Mouse (Mus musculus) small intestine, adult 2 months (tissue): ENCODE measurements around the gene Gm20708. TPM values are rescaled to one million over a fixed set of nuclear protein-coding genes. Genes with fewer than 3 reads are reported as not detected.

Source experiments
- H3K27ac ChIP-seq: fragments of 200-500 bp; 2 replicates; pipeline ENCODE4 v1.5.1; 2012; ENCODE audit warnings: low read depth, low read length, control low read depth, inconsistent platforms; ENCODE audit not compliant: insufficient read depth
- H3K27me3 ChIP-seq: fragments of 200-500 bp; 2 replicates; pipeline ENCODE4 v1.6.1; 2012; ENCODE audit warnings: mild to moderate bottlenecking, moderate library complexity, low read length, inconsistent platforms; ENCODE audit not compliant: control insufficient read depth, insufficient read depth
- H3K36me3 ChIP-seq: fragments of 200-500 bp; 2 replicates; pipeline ENCODE4 v1.6.1; 2012; ENCODE audit warnings: mild to moderate bottlenecking, low read length, control low read depth, inconsistent platforms; ENCODE audit not compliant: control insufficient read depth, insufficient read depth
- H3K4me1 ChIP-seq: fragments of 200-500 bp; 2 replicates; pipeline ENCODE4 v1.6.1; 2012; ENCODE audit warnings: low read length, inconsistent platforms, mixed read lengths; ENCODE audit not compliant: control insufficient read depth, insufficient read depth, insufficient read length
- H3K4me3 ChIP-seq: fragments of 200-500 bp; 2 replicates; pipeline ENCODE4 v1.5.1; 2012; ENCODE audit warnings: low read depth, mild to moderate bottlenecking, control low read depth, inconsistent platforms, low read length, moderate library complexity
- CTCF ChIP-seq: fragments of 200-500 bp; IDR thresholded peaks from 2 replicates; pipeline ENCODE4 v1.5.1; 2012; ENCODE audit warnings: low read depth, mild to moderate bottlenecking, control low read depth, inconsistent platforms, low read length, moderate library complexity, mixed read lengths; ENCODE audit not compliant: insufficient replicate concordance, insufficient read length; ENCODE audit errors: extremely low read depth
- POLR2A ChIP-seq: fragments of 200-500 bp; IDR thresholded peaks from 2 replicates; pipeline ENCODE4 v1.6.1; 2012; ENCODE audit warnings: low read depth, mild to moderate bottlenecking, control low read depth, inconsistent platforms, low read length, moderate library complexity
- WGBS: fragments of 180-500 bp; shearing (Covaris S2); methylation state at CpG from one replicate; pipeline ENCODE4 v1.1.7; 2018; 5-methylcytosine and 5-hydroxymethylcytosine counted together
- polyA plus RNA-seq: library from polyadenylated mRNA; depleted of rRNA; stranded (reverse); fragments of >200 nt; gene quantifications from 2 replicates; pipeline ENCODE4 v1.2.3, GENCODE M21; 2012

Gm20708 gene
- polyA plus RNA-seq, 1 experiment: 0.06 TPM

DNA sequence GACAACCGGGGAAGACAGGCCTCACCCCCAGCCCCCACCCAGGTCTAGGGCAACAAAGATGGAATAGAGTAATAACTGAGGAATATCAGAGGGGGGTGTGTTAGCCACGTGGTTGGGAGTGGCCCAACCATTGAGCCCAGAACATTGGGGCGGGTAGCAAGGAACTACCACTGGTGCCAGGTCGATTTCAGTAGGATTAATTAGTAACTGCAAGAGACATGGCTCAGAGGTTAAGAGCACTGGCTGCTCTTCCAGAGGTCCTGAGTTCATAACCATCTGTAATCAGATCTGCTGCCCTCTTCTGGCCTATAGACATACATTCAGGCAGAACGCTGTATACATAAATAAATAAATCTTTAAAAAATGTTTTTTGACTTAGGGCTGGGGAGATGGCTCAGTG lies 37.2 kb downstream of the Gm20708 start:
- Histone ChIP-seq H3K36me3 (no peaks in the 10 kb centered on the region), H3K27me3 (no peaks in the 10 kb centered on the region), H3K4me1 (peaks cover 13% of the 10 kb centered on the region), H3K27ac (peak overlapping the region; percentile 60), H3K4me3 (no peak overlapping the region)
- no peak for TF ChIP-seq CTCF
- TF ChIP-seq POLR2A: no peak
- WGBS: 16% methylated on average over 5 of the region's 5 CpGs

DNA sequence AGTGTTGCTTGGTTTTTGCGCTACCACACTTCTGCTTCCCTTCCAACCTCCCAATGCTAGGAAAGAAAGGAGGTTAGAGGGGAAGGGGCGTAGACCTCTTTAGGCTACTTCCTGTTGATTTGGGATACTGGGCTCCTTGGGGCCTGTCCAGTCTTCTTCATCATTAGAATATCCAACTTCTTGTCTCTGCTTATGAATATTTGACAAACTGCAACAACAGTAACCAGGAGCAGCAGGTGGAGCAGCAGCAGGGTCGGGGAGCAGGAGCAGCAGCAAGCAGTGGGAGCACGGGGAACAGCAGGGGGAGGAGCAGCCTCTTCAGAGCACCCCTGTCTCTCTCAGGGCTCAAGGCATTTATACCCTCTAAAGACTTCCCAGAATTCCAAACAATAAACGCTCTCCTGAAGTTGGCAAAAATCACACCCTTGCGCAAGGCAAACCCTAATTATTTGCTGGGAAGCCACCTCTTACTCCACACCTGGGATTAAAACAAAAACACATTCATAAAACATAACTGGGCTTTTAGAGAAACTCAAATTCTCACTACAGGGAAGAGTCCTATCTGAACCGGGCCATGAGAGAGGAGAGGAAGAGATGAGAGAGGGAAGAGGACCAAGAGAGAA lies 38.2 kb downstream of the Gm20708 start:
- TF ChIP-seq CTCF (no peak), POLR2A (no peak)
- no peaks in the 10 kb centered on the region for H3K27me3 ChIP-seq
- peaks cover 13% of the 10 kb centered on the region for H3K4me1 ChIP-seq
- H3K36me3 ChIP-seq: no peaks in the 10 kb centered on the region
- WGBS: 49% methylated on average over 7 of the region's 7 CpGs
- peak overlapping the region; percentile 91 for H3K27ac ChIP-seq
- H3K4me3 ChIP-seq: peak overlapping the region; percentile 67; the same call in 1 of the 2 replicates

DNA sequence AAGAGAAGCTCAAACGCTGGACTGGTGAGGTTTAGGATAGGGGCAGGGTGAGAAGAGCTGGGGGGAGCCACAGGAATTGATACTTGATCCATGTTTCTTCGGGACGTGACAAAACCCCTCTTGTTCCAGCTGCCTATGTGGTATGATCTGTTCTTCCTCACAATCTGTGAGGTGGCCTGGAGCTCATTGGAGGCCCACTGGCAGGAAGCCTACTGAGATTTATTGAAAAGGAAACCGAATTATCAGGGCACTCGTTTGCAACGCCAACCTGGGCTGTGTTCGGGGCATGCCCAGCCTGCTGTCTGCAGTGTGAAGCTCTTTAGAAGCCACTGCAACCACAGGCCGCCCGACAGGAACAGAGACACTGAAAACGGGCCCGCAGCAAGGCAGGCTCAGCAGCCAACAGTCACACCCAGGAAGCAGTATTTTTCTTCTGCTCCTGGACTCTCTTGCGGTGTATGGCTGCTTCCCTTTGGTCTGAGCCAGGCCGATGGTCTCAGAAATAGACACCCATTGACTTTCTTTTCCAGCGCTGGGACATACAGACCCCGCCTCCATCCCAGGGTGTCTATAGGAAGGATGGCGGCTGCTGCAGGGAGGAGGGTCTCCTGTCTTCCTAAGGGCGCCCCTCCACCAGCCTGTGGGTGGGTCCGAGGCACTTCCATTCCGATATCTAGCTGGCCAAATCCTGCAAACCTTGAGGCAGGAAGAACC lies 39.0 kb downstream of the Gm20708 start:
- Histone ChIP-seq H3K36me3 (0 out of 2 replicates have a peak, but pooled peaks cover 3% of the 10 kb centered on the region), H3K4me3 (peak overlapping the region; percentile 67), H3K27me3 (no peaks in the 10 kb centered on the region), H3K4me1 (peaks cover 13% of the 10 kb centered on the region), H3K27ac (peak overlapping the region; percentile 91)
- TF ChIP-seq POLR2A (no peak), CTCF (no peak)
- 2% methylated on average over 19 of the region's 19 CpGs for WGBS

DNA sequence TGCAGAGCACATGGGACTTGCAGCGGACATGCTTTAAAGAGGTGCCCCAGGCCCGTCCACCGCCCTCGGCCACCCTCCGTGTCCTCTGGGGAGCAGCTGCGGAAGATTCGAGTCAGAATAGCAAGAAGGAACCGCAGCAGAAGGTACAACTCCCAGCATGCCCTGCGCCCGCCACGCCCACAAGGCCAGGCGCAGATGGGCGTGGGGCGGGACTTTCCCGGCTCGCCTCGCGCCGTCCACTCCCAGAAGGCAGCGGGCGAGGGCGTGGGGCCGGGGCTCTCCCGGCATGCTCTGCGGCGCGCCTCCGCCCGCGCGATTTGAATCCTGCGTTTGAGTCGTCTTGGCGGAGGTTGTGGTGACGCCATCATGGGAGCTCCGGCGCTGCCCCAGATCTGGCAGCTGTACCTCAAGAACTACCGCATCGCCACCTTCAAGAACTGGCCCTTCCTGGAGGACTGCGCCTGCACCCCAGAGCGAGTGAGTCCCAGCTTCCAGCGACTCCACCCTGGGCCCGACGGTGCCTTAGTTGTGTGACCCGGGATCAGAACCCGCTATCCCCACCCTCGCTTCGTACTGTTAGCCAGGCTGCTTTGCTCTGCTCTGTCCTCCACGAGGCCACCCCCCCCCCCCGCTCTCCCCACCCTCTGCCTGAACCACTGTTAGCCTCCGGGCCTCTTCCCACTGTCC lies 39.7 kb downstream of the Gm20708 start, which contains the start of gene Birc5:
Gene Birc5 (plus strand): TSS at position 267 of the 687 bp plus-strand sequence.
- H3K4me1 ChIP-seq: peaks cover 13% of the 10 kb centered on the region
- H3K27me3 ChIP-seq: no peaks in the 10 kb centered on the region
- H3K27ac ChIP-seq: peak within 1 kb of the TSS; percentile 91
- WGBS: under 1% methylated on average over 51 of the region's 51 CpGs
- TF ChIP-seq CTCF (no peak), POLR2A (peak; percentile 90)
- H3K4me3 ChIP-seq: peak within 1 kb of the TSS; percentile 80
- 0 out of 2 replicates have a peak, but pooled peaks cover 5% of the 10 kb centered on the region for H3K36me3 ChIP-seq

DNA sequence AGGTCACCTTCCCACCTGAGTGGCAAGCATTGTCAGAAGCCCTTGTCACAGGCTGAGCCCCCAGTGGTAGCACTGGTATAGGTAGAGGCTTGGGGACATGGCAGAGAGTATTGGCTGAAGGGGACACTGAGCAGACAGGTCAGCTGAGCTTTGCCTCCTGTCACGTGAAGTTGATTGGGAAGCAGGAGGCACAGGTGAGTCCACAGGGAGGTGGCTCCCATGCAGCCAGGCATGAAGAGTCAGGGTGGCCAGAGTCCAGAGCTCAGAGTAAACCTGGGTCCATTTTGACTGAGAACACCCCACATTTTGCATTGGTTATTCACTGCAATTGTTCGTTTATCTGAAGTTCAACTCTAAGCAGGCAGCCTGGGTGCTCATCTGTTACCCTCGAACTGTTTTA lies 43.4 kb downstream of the Gm20708 start:
- Histone ChIP-seq H3K27me3 (no peaks in the 10 kb centered on the region), H3K4me3 (no peak overlapping the region), H3K4me1 (peaks cover 8% of the 10 kb centered on the region; the same call in 1 of the 2 replicates), H3K27ac (peak overlapping the region; percentile 9; the same call in 1 of the 2 replicates), H3K36me3 (peaks cover 7% of the 10 kb centered on the region; the same call in 1 of the 2 replicates)
- TF ChIP-seq CTCF: no peak
- TF ChIP-seq POLR2A: no peak
- WGBS: 71% methylated on average over 3 of the region's 3 CpGs

DNA sequence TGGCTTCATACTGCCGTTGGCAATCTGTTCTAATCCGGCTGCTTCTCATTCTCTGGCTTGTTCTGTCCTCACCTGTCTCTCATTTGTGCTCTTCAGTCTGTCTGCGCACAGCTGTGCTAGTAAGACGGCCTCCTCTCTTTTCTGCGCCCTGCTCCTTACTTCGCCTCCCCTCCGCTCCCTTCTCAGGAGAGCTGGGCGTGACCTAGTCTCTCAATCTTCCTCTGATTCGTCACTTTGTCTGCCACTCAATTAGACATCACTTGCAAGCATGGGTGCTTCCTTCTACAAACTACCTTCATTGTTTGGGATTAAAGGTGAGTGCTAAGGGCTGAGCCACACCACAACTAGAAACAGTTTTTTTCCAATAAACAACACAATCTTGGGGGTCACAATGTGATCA lies 44.8 kb downstream of the Gm20708 start:
- H3K27ac ChIP-seq: no peak overlapping the region
- peaks cover 3% of the 10 kb centered on the region; the same call in 1 of the 2 replicates for H3K4me1 ChIP-seq
- peaks cover 7% of the 10 kb centered on the region; the same call in 1 of the 2 replicates for H3K36me3 ChIP-seq
- no peaks in the 10 kb centered on the region for H3K27me3 ChIP-seq
- WGBS: 97% methylated on average over 9 of the region's 9 CpGs
- TF ChIP-seq CTCF: no peak
- no peak for TF ChIP-seq POLR2A
- no peak overlapping the region for H3K4me3 ChIP-seq
